Mouse (Mus musculus): Measurements from ENCODE around the gene Map3k10. TPM values are rescaled to one million over a fixed set of nuclear protein-coding genes. Genes with fewer than 3 reads are reported as not detected.

Map3k10 gene
- 10 to 100 TPM; 30.6 to 34.2 TPM for total RNA-seq (2021)
- long read RNA-seq, experiment 1, partial matches to known transcripts: 4 of 7 reads
- long read RNA-seq, experiment 1, other reads (novel, unspliced or antisense): 2 of 7 reads
- long read RNA-seq, experiment 2, partial matches to known transcripts: 1 of 4 reads
- long read RNA-seq, experiment 2, other reads (novel, unspliced or antisense): 3 of 4 reads

DNA sequence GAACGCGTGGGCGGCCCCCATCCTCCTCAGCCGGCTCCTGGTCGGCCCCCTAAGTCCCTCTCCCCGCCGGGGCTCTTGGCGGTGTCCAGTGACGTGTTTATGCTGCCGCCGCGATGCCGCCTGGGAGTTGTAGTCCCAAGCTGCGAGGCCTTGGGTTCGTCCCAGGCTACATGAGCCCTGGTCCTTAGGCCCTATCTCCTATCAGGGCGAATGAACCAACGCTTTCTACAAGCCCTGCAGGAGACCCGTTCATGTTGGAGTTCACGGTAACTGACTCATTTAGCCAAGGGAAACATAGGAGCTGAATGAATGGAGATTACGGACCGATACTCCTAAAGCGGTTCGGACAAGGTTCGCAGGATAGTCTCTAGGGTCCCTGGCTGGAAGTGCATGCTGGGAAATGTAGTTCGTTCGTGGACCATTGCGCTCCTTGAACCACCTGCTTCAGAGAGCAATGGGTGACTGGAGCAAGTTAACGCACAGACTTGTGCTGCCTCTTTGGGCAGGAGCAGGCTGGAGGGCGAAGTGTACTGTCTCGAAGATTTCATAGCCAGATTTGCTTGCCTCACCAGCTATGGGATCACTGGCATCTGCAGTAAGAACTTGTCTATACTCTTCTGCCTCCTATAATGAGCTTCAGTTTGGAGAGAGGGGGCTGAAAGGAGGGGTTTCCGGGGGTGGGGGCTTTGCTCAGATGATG lies at the start of gene Map3k10:
Map3k10 (minus strand) TSS at position 77 of the 700 bp plus-strand sequence.
- peak; percentile 87 to 93 for DNase-seq
- intact Hi-C loops (cut with DNase I): no loop called here

GRCm38 (mm10) chr7:27721951-27722350 lies 47.6 kb upstream of the Map3k10 start:
- intact Hi-C loops (cut with DNase I): no loop called here
- no peak for DNase-seq

DNA sequence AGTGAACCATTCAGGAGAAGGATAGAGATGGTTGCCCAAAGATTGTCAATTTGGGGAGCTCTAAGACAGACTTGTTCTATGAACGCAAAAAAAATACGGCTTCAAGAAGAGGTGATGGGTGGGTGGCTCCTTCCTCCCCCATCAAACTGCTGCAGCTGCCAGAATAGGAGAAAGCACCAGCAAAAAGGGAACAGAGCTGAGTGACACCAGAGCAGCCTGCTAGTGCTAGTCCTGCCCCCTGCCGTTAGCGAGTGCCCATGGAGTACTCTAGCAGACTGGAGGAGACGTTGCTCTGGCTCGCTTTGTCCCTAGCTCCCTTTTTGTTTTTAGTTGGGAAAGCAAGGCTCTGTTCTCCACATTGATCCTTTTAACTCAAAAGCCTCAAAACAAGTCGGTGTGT lies 36.0 kb upstream of the Map3k10 start:
- no peak for DNase-seq
- intact Hi-C loops (cut with DNase I): no loop called here

DNA sequence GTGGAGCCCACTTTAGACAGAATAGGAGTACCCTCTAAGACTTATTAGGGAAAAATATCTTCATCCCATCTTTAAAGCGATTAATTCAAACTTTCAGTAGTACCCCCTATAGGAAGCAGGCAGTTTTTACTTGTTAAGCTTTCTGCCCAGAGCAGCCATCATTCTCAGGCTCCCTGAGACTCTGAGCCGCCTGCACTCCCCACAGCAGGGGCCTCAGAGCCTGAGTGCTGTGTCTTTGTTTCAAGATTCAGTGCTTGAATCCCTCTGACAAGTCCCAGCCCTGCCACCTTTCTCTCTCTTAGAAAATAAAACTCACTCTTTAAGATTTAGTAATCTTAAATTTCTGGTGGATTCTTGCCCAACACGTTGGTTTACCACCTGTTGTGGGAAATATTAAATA lies 22.3 kb upstream of the Map3k10 start:
- intact Hi-C loops (cut with DNase I): no loop called here
- DNase-seq: no peak

- intact Hi-C loops (cut with DNase I): loop anchor here (5.0 kb wide), 1 partner anchor 41 kb away; the partner anchor contains the start of gene Zfp60
- no peak for DNase-seq
Observed at GRCm38 (mm10) chr7:27691076-27691475, 16.7 kb upstream of the Map3k10 start.

GRCm38 (mm10) chr7:27688815-27689612 lies 14.6 kb upstream of the Map3k10 start, which contains the start of gene Zfp607b:
TSS of gene Zfp607b (plus strand) at chr7:27689340.
- intact Hi-C loops (cut with DNase I): loop anchor here (10.0 kb wide), 1 partner anchor 354 kb away; the partner anchor contains the start of gene Ltbp4
- DNase-seq: peak; percentile 76 to 85

DNA sequence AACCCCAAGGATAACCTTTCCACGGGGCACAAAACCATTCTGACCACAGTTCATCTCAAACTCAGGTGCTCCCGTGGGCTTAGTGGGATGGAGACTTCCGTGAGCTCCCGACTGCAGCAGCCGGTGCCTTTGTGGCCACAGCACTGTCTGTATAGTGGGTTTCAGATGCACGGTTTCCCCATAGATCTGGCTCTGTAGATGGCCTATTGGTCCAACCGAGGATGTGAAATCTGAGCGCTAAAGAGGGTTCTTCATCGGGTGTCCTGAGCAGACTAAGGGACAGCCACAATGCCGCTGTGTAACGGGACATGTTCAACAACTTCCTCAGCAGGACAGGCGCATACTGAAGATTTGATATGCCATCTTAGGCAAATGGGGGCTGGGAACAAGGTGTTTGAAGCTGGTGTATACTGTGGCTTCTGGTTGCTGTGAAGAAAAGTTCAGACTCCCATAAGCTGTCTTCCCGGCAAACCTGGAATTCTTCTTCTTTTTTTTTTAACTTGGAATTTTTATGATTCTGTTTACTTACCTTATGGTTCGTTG lies 13.9 kb upstream of the Map3k10 start:
- DNase-seq: no peak
- intact Hi-C loops (cut with DNase I): loop anchor here (10.0 kb wide), 1 partner anchor 354 kb away; the partner anchor contains the start of gene Ltbp4

DNA sequence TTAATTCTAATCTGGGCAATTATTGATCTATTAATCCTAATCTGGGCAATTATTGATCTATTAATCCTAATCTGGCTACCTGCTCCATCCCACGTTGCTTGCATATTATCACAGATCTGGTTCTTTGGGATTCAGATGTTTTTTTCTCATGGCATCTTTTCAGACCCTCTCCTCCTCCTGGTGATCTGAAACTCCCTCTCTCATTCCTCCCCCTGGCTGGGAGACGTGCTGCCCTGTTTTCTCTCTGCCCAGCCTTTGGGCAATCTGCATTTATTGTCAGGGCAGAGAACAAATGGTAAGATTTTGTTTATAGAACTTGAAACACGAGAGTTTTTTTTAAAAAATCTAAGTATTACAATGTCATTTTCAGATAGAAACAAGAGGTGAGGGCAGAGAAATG lies 13.4 kb upstream of the Map3k10 start:
- intact Hi-C loops (cut with DNase I): loop anchor here (10.0 kb wide), 1 partner anchor 353 kb away; the partner anchor contains the start of gene Ltbp4
- DNase-seq: no peak

GRCm38 (mm10) chr7:27687043-27687442 lies 12.6 kb upstream of the Map3k10 start:
- intact Hi-C loops (cut with DNase I): loop anchor here (10.0 kb wide), 1 partner anchor 352 kb away; the partner anchor contains the start of gene Ltbp4
- DNase-seq: no peak

- DNase-seq: no peak
- intact Hi-C loops (cut with DNase I): loop anchor here (2.0 to 10.0 kb wide), 2 partner anchors 31 to 351 kb away; partner anchors contain the start of gene Ltbp4
Observed at GRCm38 (mm10) chr7:27685681-27686080, 11.3 kb upstream of the Map3k10 start.

DNA sequence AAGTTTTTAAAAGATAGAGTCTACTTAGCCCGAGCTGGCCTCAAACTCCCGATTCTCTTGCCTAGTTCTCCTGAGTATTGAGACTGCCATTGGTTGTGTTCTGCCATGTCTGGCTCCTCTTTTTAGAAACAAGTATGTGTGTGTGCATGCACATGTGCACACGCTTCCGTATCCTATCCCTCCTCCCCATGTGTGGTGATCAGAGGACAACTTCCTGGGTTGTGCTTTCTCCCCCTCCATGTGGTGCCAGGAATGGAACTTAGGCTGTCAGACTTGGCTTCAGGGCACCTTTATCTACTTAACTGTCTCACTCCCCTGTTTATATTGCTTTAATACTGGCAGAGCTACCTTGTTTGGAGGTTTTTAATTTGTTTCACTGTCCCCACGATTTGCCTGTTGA lies 10.8 kb upstream of the Map3k10 start:
- no peak for DNase-seq
- intact Hi-C loops (cut with DNase I): loop anchor here (2.0 to 10.0 kb wide), 2 partner anchors 30 to 350 kb away; partner anchors contain the start of gene Ltbp4

- DNase-seq: no peak
- intact Hi-C loops (cut with DNase I): loop anchor here (10.0 kb wide), 1 partner anchor 348 kb away; the partner anchor contains the start of gene Ltbp4
Observed at GRCm38 (mm10) chr7:27683218-27683617, 8.8 kb upstream of the Map3k10 start.

DNA sequence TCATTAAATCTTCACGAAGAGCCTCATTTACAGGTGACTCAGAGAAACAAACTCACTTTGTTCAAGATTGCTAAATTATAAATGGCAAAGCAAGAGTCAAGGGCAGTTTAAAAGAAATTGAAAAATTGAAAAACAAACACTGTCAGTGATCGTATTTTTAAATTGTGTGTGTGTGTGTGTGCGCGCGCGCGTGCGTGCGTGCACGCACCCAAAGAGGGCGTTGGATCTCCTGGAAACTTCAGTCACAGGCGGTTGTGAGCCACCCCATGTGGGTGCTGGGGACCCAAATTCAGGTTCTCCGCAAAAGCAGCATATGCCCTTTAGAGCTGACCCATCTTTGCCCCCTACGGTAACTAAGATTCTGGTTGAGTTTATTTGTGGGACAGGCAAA lies 819 bp upstream of the Map3k10 start:
- intact Hi-C loops (cut with DNase I): no loop called here
- no peak for DNase-seq

GRCm38 (mm10) chr7:27674195-27674521 lies 240 bp downstream of the Map3k10 start:
- DNase-seq: no peak
- intact Hi-C loops (cut with DNase I): no loop called here

- intact Hi-C loops (cut with DNase I): no loop called here
- no peak for DNase-seq
Observed at GRCm38 (mm10) chr7:27673575-27674131, 745 bp downstream of the Map3k10 start.

GRCm38 (mm10) chr7:27673064-27673574 lies 1.3 kb downstream of the Map3k10 start:
- no peak for DNase-seq
- intact Hi-C loops (cut with DNase I): no loop called here

GRCm38 (mm10) chr7:27662038-27662437 lies 12.4 kb downstream of the Map3k10 start:
- DNase-seq: no peak
- intact Hi-C loops (cut with DNase I): no loop called here

DNA sequence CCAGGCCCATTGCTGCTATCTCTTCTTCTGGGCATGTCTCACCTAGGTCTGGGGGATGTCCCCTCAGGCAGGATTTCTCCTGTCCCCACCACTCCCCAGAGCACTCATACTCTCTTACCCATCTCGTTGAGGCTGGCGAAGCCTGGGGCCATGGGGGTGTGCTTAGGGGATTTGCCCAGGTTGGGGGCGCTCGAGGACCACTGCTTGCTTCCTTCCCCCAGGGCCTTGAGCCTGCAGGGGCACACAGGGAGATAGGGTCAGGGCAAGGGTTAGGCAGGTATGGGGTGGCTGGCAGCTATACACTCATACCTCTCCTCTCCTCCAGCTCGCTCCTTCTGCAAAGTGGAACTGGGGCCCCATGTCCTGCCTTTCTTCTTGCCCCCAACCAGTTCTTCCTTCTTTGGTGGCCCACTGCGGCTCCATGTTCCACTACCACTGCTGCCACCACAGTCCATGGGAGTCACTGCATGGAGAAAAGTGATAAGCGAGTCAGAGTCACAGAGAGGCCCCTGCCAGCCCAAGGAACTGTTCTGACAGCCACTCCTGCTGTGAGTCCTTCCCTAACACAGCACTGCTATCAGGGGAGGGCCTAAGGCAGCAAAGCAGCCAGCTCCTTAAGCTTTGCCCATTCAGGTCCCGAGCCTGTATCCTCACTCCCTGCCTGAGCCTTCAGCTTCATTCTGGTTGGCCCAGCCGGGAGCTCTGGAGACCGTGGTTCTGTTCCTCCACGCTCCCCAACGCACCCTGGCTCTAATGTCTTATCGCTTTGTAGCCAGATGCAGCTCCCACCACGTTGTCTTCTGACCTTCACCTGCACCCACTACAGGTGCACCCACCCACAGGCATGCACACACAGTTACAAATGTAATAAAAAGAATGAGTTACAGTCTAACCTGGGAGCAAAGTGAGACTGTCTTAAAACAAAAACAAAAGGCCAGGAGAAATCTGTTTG lies 15.4 kb downstream of the Map3k10 start:
- intact Hi-C loops (cut with DNase I): no loop called here
- DNase-seq: no peak

GRCm38 (mm10) chr7:27657824-27658395 lies 16.5 kb downstream of the Map3k10 start:
- DNase-seq: no peak
- intact Hi-C loops (cut with DNase I): no loop called here
